Mouse (Mus musculus): Measurements from ENCODE around the gene Gas2l3. TPM values are rescaled to one million over a fixed set of nuclear protein-coding genes. Genes with fewer than 3 reads are reported as not detected.

The Gas2l3 gene
- polyA plus RNA-seq, 1 experiment from 2014 or later: 24.0 TPM

Other genes with a start within 250 kb of the Gas2l3 start
- gene Ano4, start 99.2 kb downstream of the Gas2l3 start, polyA plus RNA-seq (2014; fragmentation: Nextera tagmentation; extraction: Ambion mirVana): 5.3 and 5.4 TPM in 2 replicates
- 0.90 and 1.2 TPM in 2 replicates for gene Nr1h4, start 89.6 kb upstream of the Gas2l3 start, polyA plus RNA-seq (2014; fragmentation: Nextera tagmentation; extraction: Ambion mirVana)
- gene Slc17a8, start 177.3 kb upstream of the Gas2l3 start, polyA plus RNA-seq (2014; fragmentation: Nextera tagmentation; extraction: Ambion mirVana): 0.07 TPM in 1 of 2 replicates, not detected in the other
- 9.5 and 9.9 TPM in 2 replicates for gene Scyl2, start 242.3 kb upstream of the Gas2l3 start, polyA plus RNA-seq (2014; fragmentation: Nextera tagmentation; extraction: Ambion mirVana)